Mouse (Mus musculus) cerebellum, adult (tissue): ENCODE data around the gene Stk17b.
"Not testable (repeated sequence)": the region's sequence is repeated elsewhere in the genome, so short reads cannot be mapped to it uniquely, and the experiment has no call there.

Source experiments
- ATAC-seq: cut with Nextera tagmentation; 2 replicates; pipeline ENCODE4 v1.9.2; 2017; ENCODE audit warnings: mild to moderate bottlenecking, moderate library complexity, mixed read lengths; ENCODE audit not compliant: insufficient number of reproducible peaks, low FRiP score, low TSS enrichment

Gene Stk17b

GRCm38 (mm10) chr1:53784291-53784720, 718 bp downstream of the Stk17b start:
- ATAC-seq: 0 out of 2 replicates have a peak, but pooled peaks have one; percentile 5

- no peak for ATAC-seq
Observed at GRCm38 (mm10) chr1:53782956-53783355, 2.1 kb downstream of the Stk17b start.

- no peak for ATAC-seq
Observed at GRCm38 (mm10) chr1:53782079-53782478, 2.9 kb downstream of the Stk17b start.

- ATAC-seq: no peak
Observed at GRCm38 (mm10) chr1:53781311-53781710, 3.7 kb downstream of the Stk17b start.

- ATAC-seq: no peak
Observed at GRCm38 (mm10) chr1:53776176-53776905, 8.7 kb downstream of the Stk17b start.

- ATAC-seq: no peak
Observed at GRCm38 (mm10) chr1:53775545-53775944, 9.5 kb downstream of the Stk17b start.

- ATAC-seq: no peak
Observed at GRCm38 (mm10) chr1:53775036-53775435, 10.0 kb downstream of the Stk17b start.

GRCm38 (mm10) chr1:53774571-53774970, 10.5 kb downstream of the Stk17b start:
- ATAC-seq: no peak

- no peak for ATAC-seq
Observed at GRCm38 (mm10) chr1:53773994-53774393, 11.0 kb downstream of the Stk17b start.

GRCm38 (mm10) chr1:53772967-53773366, 12.1 kb downstream of the Stk17b start:
- no peak for ATAC-seq

GRCm38 (mm10) chr1:53771476-53771875, 13.5 kb downstream of the Stk17b start:
- no peak for ATAC-seq

- no peak for ATAC-seq
Observed at GRCm38 (mm10) chr1:53766112-53766511, 18.9 kb downstream of the Stk17b start.

- ATAC-seq: no peak
Observed at GRCm38 (mm10) chr1:53757316-53757715, 27.7 kb downstream of the Stk17b start.

- ATAC-seq: not testable (repeated sequence)
Observed at GRCm38 (mm10) chr1:53753501-53753900, 31.5 kb downstream of the Stk17b start.

GRCm38 (mm10) chr1:53751144-53751543, 33.9 kb downstream of the Stk17b start:
- no peak for ATAC-seq

- not testable (repeated sequence) for ATAC-seq
Observed at GRCm38 (mm10) chr1:53750697-53751096, 34.3 kb downstream of the Stk17b start.

- ATAC-seq: not testable (repeated sequence)
Observed at GRCm38 (mm10) chr1:53749881-53750385, 35.1 kb downstream of the Stk17b start.

GRCm38 (mm10) chr1:53748571-53748970, 36.5 kb downstream of the Stk17b start:
- ATAC-seq: no peak

- ATAC-seq: no peak
Observed at GRCm38 (mm10) chr1:53746001-53746400, 39.0 kb downstream of the Stk17b start.

- no peak for ATAC-seq
Observed at GRCm38 (mm10) chr1:53741742-53742458, 43.1 kb downstream of the Stk17b start.

GRCm38 (mm10) chr1:53740777-53741336, 44.2 kb downstream of the Stk17b start:
- no peak for ATAC-seq
